Mouse (Mus musculus) heart, adult 2 months (tissue): ENCODE results near the gene Zfp114. TPM values are rescaled to one million over a fixed set of nuclear protein-coding genes. Genes with fewer than 3 reads are reported as not detected.

Experiments used
- DNase-seq, 2 experiments: peaks; one replicate each; pipeline ENCODE4 v3.0.0; 2021
- H3K27ac ChIP-seq: fragments of 200-600 bp; 2 replicates; pipeline ENCODE4 v1.8.1; 2022
- H3K27me3 ChIP-seq: fragments of 200-500 bp; 2 replicates; pipeline ENCODE4 v1.6.1; 2012; ENCODE audit warnings: mild to moderate bottlenecking, low read length, inconsistent platforms, mixed read lengths; ENCODE audit not compliant: control insufficient read depth, insufficient read depth
- H3K36me3 ChIP-seq: fragments of 200-500 bp; 2 replicates; pipeline ENCODE4 v1.6.1; 2012; ENCODE audit warnings: low read length, inconsistent platforms; ENCODE audit not compliant: control insufficient read depth, insufficient read depth
- H3K4me1 ChIP-seq: fragments of 200-500 bp; 2 replicates; pipeline ENCODE4 v1.6.1; 2011; ENCODE audit warnings: low read length; ENCODE audit not compliant: control insufficient read depth, insufficient read depth
- H3K4me3 ChIP-seq: fragments of 200-600 bp; 2 replicates; pipeline ENCODE4 v1.8.1; 2022
- H3K79me2 ChIP-seq: fragments of 200-500 bp; replicated peaks from 2 replicates; pipeline ENCODE4 v1.6.1; 2012; ENCODE audit warnings: mild to moderate bottlenecking, inconsistent platforms, low read length, moderate library complexity, mixed read lengths; ENCODE audit not compliant: control insufficient read depth, insufficient read depth
- H3K9ac ChIP-seq: fragments of 200-500 bp; 2 replicates; pipeline ENCODE4 v1.6.1; 2012; ENCODE audit warnings: low read depth, mild to moderate bottlenecking, control low read depth, inconsistent platforms, low read length, mixed read lengths
- CTCF ChIP-seq: fragments of 200-600 bp; IDR thresholded peaks from 2 replicates; pipeline ENCODE4 v1.8.1; 2022; ENCODE audit warnings: antibody characterized with exemption, mild to moderate bottlenecking, moderate library complexity
- EP300 ChIP-seq: fragments of 200-500 bp; IDR thresholded peaks from 2 replicates; pipeline ENCODE4 v1.6.1; 2011; ENCODE audit warnings: low read depth, low read length, control low read depth; ENCODE audit not compliant: insufficient read depth
- POLR2A ChIP-seq: fragments of 200-500 bp; IDR thresholded peaks from 2 replicates; pipeline ENCODE4 v1.6.1; 2011; ENCODE audit warnings: mild to moderate bottlenecking, low read depth, low read length, control low read depth; ENCODE audit not compliant: insufficient read depth
- whole genome bisulfite sequencing: fragments of 180-500 bp; shearing (Covaris S2); methylation state at CpG from one replicate; pipeline ENCODE4 v1.1.7; 2018; 5-methylcytosine and 5-hydroxymethylcytosine counted together
- intact Hi-C: fragments of 180-260 bp; cut with DNase I; formaldehyde crosslinking; loops from one replicate; pipeline ENCODE4 v1.15.1; 2025
- polyA plus RNA-seq: library from polyadenylated mRNA; depleted of rRNA; stranded (reverse); fragments of >200 nt; gene quantifications from 2 replicates; pipeline ENCODE4 v1.2.3, GENCODE M21; 2012; rRNA removed
- total RNA-seq, 2 experiments: library from RNA; stranded (reverse); gene quantifications; 2 replicates each; pipeline ENCODE4 v1.2.3; 2021

Zfp114 gene
- total and polyA plus RNA-seq, 3 experiments: 0.10 to 0.16 (median 0.16) TPM

DNA sequence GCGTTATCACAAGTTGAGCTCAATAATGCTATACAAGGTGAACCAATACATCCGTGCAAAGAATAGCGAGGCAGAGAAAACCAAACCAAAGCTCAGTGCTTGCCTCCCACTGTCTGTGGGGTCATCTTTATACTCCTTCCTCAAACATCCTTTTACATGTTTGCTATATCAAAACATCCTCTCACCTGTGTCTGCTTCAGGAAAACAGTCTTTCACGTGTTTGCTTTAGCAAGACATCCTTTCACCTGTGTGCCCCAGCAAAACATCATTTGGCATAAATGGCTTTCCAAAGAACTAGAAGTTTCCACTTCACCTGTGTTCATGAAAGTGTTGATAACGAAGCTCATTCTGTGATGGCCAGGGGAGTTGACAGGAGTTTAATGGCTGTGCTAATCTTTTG is 36.5 kb downstream of the Zfp114 start, which contains the start of gene Zfp111:
TSS of gene Zfp111 (minus strand) at position 101 of the 400 bp plus-strand sequence.
- no peaks in the 10 kb centered on the region for H3K27me3 ChIP-seq
- H3K9ac ChIP-seq: no peak within 1 kb of the TSS
- H3K79me2 ChIP-seq: no peaks in the 10 kb centered on the region
- DNase-seq: no peak
- H3K4me3 ChIP-seq: no peak within 1 kb of the TSS
- 78% methylated on average over 5 of the region's 5 CpGs for WGBS
- TF ChIP-seq POLR2A: no peak
- no peak for TF ChIP-seq EP300
- TF ChIP-seq CTCF: no peak
- peaks cover 2% of the 10 kb centered on the region for H3K4me1 ChIP-seq
- intact Hi-C loops: no loop called here
- no peak within 1 kb of the TSS for H3K27ac ChIP-seq
- 0 out of 2 replicates have a peak, but pooled peaks cover 2% of the 10 kb centered on the region for H3K36me3 ChIP-seq

Other genes starting within 250 kb of the Zfp114 start
- not detected for gene Vmn1r179, start 248.1 kb upstream of the Zfp114 start, total RNA-seq
- gene Vmn1r179, start 248.1 kb upstream of the Zfp114 start, polyA plus RNA-seq: not detected in 2 replicates
- not detected for gene Vmn1r180, start 224.4 kb upstream of the Zfp114 start, total RNA-seq
- not detected in 2 replicates for gene Vmn1r180, start 224.4 kb upstream of the Zfp114 start, polyA plus RNA-seq
- gene Vmn1r181, start 200.4 kb upstream of the Zfp114 start, total RNA-seq: not detected
- not detected in 2 replicates for gene Vmn1r181, start 200.4 kb upstream of the Zfp114 start, polyA plus RNA-seq
- not detected for gene V1rd19, start 173.4 kb upstream of the Zfp114 start, total RNA-seq
- gene V1rd19, start 173.4 kb upstream of the Zfp114 start, polyA plus RNA-seq: not detected in 2 replicates
- not detected for gene Vmn1r183, start 121.8 kb upstream of the Zfp114 start, total RNA-seq
- gene Vmn1r183, start 121.8 kb upstream of the Zfp114 start, polyA plus RNA-seq: not detected in 2 replicates
- gene Zfp180, start 93.1 kb upstream of the Zfp114 start, total RNA-seq: 10 to 100 TPM; 16.7 to 16.8 TPM
- gene Zfp180, start 93.1 kb upstream of the Zfp114 start, polyA plus RNA-seq: 7.7 and 11.3 TPM in 2 replicates
- gene Zfp112, start 62.7 kb upstream of the Zfp114 start, total RNA-seq: 1 to 10 TPM; 3.1 to 3.2 TPM
- gene Zfp112, start 62.7 kb upstream of the Zfp114 start, polyA plus RNA-seq: 1.8 and 3.5 TPM in 2 replicates
- 1 to 10 TPM; 4.2 to 5.4 TPM for gene Zfp235, start 40.9 kb upstream of the Zfp114 start, total RNA-seq
- gene Zfp235, start 40.9 kb upstream of the Zfp114 start, polyA plus RNA-seq: 3.1 and 5.5 TPM in 2 replicates
- 1 to 10 TPM; 3.2 to 3.6 TPM for gene Zfp111, start 36.4 kb downstream of the Zfp114 start, total RNA-seq
- gene Zfp111, start 36.4 kb downstream of the Zfp114 start, polyA plus RNA-seq: 1.1 and 1.6 TPM in 2 replicates
- gene Zfp109, start 62.5 kb downstream of the Zfp114 start, total RNA-seq: 1 to 10 TPM; 1.8 to 2.1 TPM
- gene Zfp109, start 62.5 kb downstream of the Zfp114 start, polyA plus RNA-seq: 0.80 and 1.5 TPM in 2 replicates
- gene Zfp108, start 79.7 kb downstream of the Zfp114 start, total RNA-seq: 1 to 10 TPM; 1.4 to 1.8 TPM
- 0.70 and 1.4 TPM in 2 replicates for gene Zfp108, start 79.7 kb downstream of the Zfp114 start, polyA plus RNA-seq
- 1 to 10 TPM; 3.3 to 4.1 TPM for gene Zfp93, start 95.4 kb downstream of the Zfp114 start, total RNA-seq
- 1.7 and 2.9 TPM in 2 replicates for gene Zfp93, start 95.4 kb downstream of the Zfp114 start, polyA plus RNA-seq
- gene Zfp61, start 126.2 kb downstream of the Zfp114 start, total RNA-seq: 1 to 10 TPM; 2.7 to 3.3 TPM
- gene Zfp61, start 126.2 kb downstream of the Zfp114 start, polyA plus RNA-seq: 2.7 and 5.3 TPM in 2 replicates
- gene Zfp94, start 141.6 kb downstream of the Zfp114 start, total RNA-seq: 1 to 10 TPM; 1.9 to 2.7 TPM
- 3.4 and 3.8 TPM in 2 replicates for gene Zfp94, start 141.6 kb downstream of the Zfp114 start, polyA plus RNA-seq
- gene Tescl, start 158.9 kb downstream of the Zfp114 start, total RNA-seq: not detected
- 0.35 and 0.66 TPM in 2 replicates for gene Tescl, start 158.9 kb downstream of the Zfp114 start, polyA plus RNA-seq
- not detected for gene Lypd5, start 174.1 kb downstream of the Zfp114 start, total RNA-seq
- not detected in 2 replicates for gene Lypd5, start 174.1 kb downstream of the Zfp114 start, polyA plus RNA-seq
- 1 to 10 TPM in 1 of 2 experiments, under 1 TPM in 1; 0.91 to 1.1 TPM for gene Kcnn4, start 195.2 kb downstream of the Zfp114 start, total RNA-seq
- gene Kcnn4, start 195.2 kb downstream of the Zfp114 start, polyA plus RNA-seq: 1.2 and 1.9 TPM in 2 replicates
- gene Smg9, start 224.6 kb downstream of the Zfp114 start, total RNA-seq: 1 to 10 TPM; 5.9 to 6.6 TPM
- 19.2 and 21.4 TPM in 2 replicates for gene Smg9, start 224.6 kb downstream of the Zfp114 start, polyA plus RNA-seq